Mouse (Mus musculus): ENCODE measurements around the gene Eif4e1b. TPM values are rescaled to one million over a fixed set of nuclear protein-coding genes. Genes with fewer than 3 reads are reported as not detected.

The Eif4e1b gene
- polyA plus RNA-seq, 1 experiment from 2014 or later = not detected

DNA sequence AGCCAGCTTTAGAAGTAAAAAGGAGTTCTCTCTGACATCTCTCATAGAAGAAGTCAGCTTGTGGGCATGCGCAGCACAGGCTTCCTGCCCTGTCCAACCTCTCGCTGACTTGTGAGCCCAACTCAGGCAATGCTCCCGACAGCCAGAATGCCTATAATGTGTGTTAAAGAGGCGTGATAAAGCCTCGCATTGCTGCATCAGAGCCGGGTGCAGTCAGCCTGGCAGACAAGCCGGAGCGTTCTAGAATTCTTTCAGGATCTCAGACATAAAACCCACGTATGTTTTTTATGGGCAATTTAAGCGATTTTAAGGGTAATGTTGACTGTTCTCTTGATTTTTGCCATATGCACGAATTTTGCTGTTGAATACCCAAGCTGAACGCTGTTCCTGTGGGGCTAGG lies 24.3 kb downstream of the Eif4e1b start:
- Histone ChIP-seq H3K4me2 (no peak overlapping the region), H3K4me1 (replicated peaks) (peaks cover 8% of the 10 kb centered on the region; the same call in 1 of the 2 replicates), H3K9ac (no peak overlapping the region), H3K36me3 (no peaks in the 10 kb centered on the region), H3K9me3 (no peaks in the 10 kb centered on the region), H3K4me3 (no peak overlapping the region), H3K27ac (replicated peaks) (no peak overlapping the region), H3K27me3 (peaks cover 14% of the 10 kb centered on the region; the same call in 1 of the 2 replicates)
- 78% methylated on average over 12 of the region's 12 CpGs for WGBS
- no peak for ATAC-seq (ENCODE audit: low read depth)

DNA sequence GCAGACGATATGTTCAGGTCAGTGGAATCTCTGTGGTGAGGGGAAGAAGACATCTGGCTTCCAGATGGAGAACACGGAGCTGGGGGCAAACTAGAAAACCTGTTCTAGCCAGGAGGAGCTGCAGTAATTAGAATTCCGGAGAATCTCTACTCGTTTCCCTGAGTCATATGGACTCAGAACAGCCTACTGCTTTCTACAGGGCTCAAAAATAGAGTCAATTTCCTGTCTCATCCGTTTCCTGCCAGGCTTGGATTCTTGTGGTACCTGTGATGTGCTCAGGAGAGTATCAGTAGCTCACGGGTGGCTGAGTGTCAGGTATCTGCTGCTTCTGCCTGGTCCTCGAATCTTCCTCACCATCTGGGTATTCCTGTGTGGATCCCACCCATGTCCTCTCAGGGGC lies 27.7 kb downstream of the Eif4e1b start:
- 71% methylated on average over 7 of the region's 7 CpGs for WGBS
- Histone ChIP-seq H3K27ac (replicated peaks) (no peak overlapping the region), H3K4me3 (no peak overlapping the region), H3K4me1 (replicated peaks) (peaks cover 4% of the 10 kb centered on the region; the same call in 1 of the 2 replicates), H3K9me3 (no peaks in the 10 kb centered on the region), H3K27me3 (no peaks in the 10 kb centered on the region), H3K9ac (no peak overlapping the region), H3K4me2 (no peak overlapping the region), H3K36me3 (no peaks in the 10 kb centered on the region)
- ATAC-seq (ENCODE audit: low read depth) = no peak

DNA sequence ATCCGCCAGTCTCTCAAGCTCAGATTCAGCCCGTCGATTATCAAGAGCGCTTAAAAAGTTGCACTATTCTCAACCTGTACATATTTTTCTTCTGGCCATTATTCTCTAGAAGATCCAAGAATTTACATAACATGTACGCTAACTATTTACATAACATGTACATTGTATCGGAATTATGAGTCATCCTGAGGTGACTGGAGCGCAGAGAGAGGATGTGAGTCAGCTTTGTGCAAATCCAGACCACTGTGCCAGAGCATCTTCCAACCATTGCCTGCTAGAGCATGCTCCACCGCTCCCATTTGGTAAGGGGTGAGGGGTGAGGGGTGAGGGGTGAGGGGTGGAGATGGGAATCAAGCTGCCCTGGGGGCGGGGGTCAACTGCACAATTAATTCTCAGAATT lies 29.6 kb downstream of the Eif4e1b start:
- ATAC-seq (ENCODE audit: low read depth) = no peak
- no peak overlapping the region for H3K4me2 ChIP-seq
- H3K27me3 ChIP-seq = no peaks in the 10 kb centered on the region
- WGBS = 91% methylated on average over 9 of the region's 9 CpGs
- H3K4me1 ChIP-seq (replicated peaks) = peaks cover 6% of the 10 kb centered on the region
- H3K36me3 ChIP-seq = no peaks in the 10 kb centered on the region
- H3K9ac ChIP-seq = no peak overlapping the region
- H3K27ac ChIP-seq (replicated peaks) = no peak overlapping the region
- no peak overlapping the region for H3K4me3 ChIP-seq
- no peaks in the 10 kb centered on the region for H3K9me3 ChIP-seq

DNA sequence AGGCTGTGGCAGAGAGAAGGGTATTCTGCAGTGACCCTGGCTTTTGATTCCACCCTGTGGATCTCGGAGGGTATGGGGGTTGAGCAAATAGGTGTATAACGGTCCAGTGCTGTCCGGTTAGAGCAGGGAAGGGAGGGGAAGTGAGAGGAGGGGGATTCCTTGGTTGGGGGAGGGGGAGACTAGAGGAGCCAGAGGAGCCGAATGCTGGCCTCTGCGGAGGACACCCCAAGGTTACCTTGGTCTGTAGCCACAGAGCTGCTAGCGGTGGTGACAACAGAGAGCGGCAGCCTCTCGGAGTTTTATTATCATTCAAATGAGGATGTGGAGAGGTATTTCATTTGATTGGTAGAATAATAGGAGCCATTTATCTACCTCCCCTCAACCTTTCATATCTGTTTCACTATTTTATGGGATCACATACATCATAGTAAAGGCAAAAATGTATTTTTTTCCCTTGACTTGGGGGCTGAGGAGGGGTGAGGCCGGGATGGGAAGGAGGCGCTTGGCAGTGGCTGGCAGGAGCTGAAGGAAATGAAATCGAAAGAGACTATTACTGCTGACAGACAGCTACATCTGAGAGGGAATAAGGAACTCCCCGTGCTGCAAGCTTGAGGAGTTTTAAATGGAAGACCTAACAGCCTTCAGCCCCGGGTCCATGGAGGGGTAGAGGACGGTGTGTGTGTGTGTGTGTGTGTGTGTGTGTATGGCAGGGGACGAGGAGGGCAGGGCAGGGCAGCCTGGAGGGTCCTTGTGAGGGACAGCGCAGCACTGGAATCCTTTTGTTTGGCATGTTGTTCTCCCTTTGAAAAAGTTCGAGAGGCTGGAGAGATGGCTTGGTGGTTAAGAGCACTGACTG lies 34.8 kb downstream of the Eif4e1b start:
- 0 out of 2 replicates have a peak overlapping the region, but pooled peaks have one; percentile 12 for H3K4me2 ChIP-seq
- H3K4me3 ChIP-seq = no peak overlapping the region
- H3K4me1 ChIP-seq (replicated peaks) = peaks cover 13% of the 10 kb centered on the region
- H3K27me3 ChIP-seq = no peaks in the 10 kb centered on the region; the same call in 1 of the 2 replicates
- ATAC-seq (ENCODE audit: low read depth) = peak; percentile 79
- H3K27ac ChIP-seq (replicated peaks) = peak overlapping the region; percentile 75
- WGBS = 12% methylated on average over 17 of the region's 17 CpGs
- H3K9ac ChIP-seq = peak overlapping the region; percentile 43; the same call in 1 of the 2 replicates
- H3K9me3 ChIP-seq = no peaks in the 10 kb centered on the region
- H3K36me3 ChIP-seq = no peaks in the 10 kb centered on the region

DNA sequence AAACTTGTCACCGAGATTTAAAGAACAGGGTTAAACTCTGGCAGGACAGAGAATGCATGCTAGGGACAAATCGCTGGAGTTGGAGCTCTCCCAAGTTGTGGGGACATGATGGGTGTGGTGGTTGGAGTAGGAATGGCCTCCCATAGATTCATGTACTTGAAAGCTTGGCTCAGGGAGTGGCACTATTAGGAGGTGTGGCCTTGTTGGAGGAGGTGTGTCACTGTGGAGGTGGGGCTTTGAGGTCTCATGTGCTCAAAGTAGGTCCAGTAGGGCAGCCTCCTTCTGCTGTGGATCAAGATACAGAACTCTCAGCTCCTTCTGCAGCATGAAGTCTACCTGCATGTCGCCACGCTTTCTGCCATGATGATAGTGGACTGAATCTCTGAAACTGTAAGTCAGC lies 37.3 kb downstream of the Eif4e1b start:
- Histone ChIP-seq H3K36me3 (no peaks in the 10 kb centered on the region), H3K4me1 (replicated peaks) (peaks cover 25% of the 10 kb centered on the region), H3K27ac (replicated peaks) (no peak overlapping the region), H3K9ac (no peak overlapping the region), H3K4me3 (no peak overlapping the region), H3K27me3 (peaks cover 3% of the 10 kb centered on the region; the same call in 1 of the 2 replicates), H3K9me3 (no peaks in the 10 kb centered on the region), H3K4me2 (no peak overlapping the region)
- 86% methylated on average over 4 of the region's 4 CpGs for WGBS
- ATAC-seq (ENCODE audit: low read depth) = no peak

DNA sequence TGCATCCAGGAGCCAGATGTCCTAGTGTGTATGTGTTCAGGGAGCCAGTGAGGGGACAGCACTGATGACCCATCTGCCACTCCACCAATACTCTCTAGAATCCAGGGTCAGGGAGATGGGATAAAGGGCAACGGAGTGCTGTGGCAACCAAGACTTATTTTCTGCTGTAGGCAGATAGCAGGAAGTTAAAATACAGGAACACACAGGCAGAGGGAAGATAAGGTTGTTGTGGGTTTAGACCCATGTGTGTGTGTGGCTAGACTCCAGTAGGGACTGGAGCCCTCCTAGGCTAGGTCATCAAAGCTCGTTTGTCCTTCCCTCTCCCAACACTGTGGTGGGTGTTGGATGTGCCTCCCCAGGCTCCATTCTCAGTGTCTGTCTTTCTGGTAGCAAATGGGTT lies 38.1 kb downstream of the Eif4e1b start:
- ATAC-seq (ENCODE audit: low read depth) = no peak
- H3K9ac ChIP-seq = no peak overlapping the region
- no peak overlapping the region for H3K27ac ChIP-seq (replicated peaks)
- H3K9me3 ChIP-seq = no peaks in the 10 kb centered on the region
- peaks cover 3% of the 10 kb centered on the region; the same call in 1 of the 2 replicates for H3K27me3 ChIP-seq
- H3K4me1 ChIP-seq (replicated peaks) = peaks cover 25% of the 10 kb centered on the region
- no peak overlapping the region for H3K4me3 ChIP-seq
- no peak overlapping the region for H3K4me2 ChIP-seq
- no peaks in the 10 kb centered on the region for H3K36me3 ChIP-seq
- 81% methylated on average over 2 of the region's 2 CpGs for WGBS

DNA sequence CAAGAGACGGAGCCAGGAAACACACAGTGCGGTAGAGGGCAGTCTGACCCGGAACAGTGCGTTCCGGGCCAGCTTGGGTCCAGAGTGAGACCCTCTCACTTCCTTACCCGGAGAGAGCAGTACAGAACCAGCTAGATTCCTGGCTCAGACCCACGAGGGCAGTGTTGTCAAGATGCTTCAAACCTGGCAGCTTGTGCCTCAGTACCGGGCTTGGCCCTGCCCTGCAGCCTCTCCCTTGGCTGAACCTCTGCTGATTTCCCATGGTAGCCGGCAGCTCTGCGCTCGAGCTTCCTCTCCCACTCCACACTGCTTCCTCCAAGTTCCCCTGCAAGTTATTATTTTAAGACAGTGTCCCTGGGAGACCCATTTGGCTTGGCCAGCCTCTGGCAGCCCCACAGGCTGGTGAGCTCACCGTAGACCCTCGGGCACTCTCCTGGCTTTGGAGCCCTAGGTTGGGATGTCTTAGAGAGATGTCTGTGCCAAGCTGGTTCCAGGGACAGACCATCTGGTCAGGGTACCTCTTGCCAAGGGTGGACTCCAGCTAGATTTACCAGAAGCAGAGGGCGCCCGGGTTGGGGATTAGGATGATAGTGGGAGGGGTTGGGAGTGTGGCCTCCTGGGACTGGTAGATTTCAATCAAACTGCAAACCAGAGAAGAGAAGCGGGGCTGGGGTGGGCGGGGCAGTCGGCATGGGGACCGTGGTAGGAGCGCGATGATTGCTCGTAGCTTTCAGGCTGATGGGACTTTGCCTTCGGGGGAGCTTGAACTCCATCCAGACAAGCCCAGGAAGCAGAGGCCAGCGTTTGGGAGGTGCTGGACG lies 40.5 kb downstream of the Eif4e1b start:
- Histone ChIP-seq H3K36me3 (no peaks in the 10 kb centered on the region), H3K27me3 (peaks cover 3% of the 10 kb centered on the region; the same call in 1 of the 2 replicates), H3K9me3 (no peaks in the 10 kb centered on the region), H3K4me1 (replicated peaks) (peaks cover 15% of the 10 kb centered on the region), H3K4me3 (no peak overlapping the region), H3K9ac (no peak overlapping the region), H3K27ac (replicated peaks) (0 out of 2 replicates have a peak overlapping the region, but pooled peaks have one; percentile 38), H3K4me2 (peak overlapping the region; percentile 35)
- 20% methylated on average over 25 of the region's 25 CpGs for WGBS
- ATAC-seq (ENCODE audit: low read depth) = peak; percentile 47

DNA sequence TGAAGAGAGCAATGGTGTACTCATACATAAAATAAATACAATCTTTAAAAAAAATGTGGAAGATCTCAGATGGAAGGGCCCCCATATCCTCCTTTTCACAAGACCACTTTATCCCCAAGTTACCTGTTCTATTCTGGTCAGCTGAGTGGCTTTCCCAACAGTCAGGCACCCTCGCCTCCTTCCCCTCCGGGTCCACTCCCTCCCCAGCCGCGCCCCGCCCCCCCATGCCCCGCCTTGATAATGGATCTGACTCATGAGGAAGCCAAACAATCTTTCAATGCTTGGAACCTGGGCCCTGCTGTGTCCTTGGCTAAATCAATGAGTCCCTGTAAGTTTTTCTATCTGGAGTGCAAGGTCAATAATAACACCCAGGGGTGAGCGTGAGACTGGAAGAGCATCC lies 44.2 kb downstream of the Eif4e1b start:
- Histone ChIP-seq H3K9ac (no peak overlapping the region), H3K27ac (replicated peaks) (no peak overlapping the region), H3K4me3 (no peak overlapping the region), H3K27me3 (peaks cover 3% of the 10 kb centered on the region; the same call in 1 of the 2 replicates), H3K4me2 (no peak overlapping the region), H3K36me3 (no peaks in the 10 kb centered on the region), H3K9me3 (no peaks in the 10 kb centered on the region), H3K4me1 (replicated peaks) (peaks cover 20% of the 10 kb centered on the region)
- no peak for ATAC-seq (ENCODE audit: low read depth)
- 63% methylated on average over 7 of the region's 7 CpGs for WGBS

DNA sequence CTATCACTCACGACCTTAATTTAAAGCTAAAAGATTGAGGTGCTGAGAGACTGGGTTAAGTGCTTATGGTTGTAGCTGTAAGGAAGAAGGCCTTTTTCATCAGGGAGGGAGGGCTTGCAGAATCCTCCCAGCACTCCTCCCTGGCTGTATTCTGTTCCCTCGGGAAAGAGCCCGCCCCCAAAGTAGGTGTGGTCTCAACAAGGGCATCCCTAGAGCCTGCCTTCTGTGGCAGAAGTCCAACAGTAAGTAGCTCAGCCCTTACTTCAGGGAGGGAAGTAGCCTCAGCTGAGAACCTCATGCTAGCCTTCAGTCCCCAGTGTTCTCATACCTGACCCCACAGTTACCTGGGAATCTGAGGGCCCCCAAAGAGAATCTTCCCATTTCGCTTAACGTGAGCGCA lies 44.7 kb downstream of the Eif4e1b start:
- H3K9ac ChIP-seq = no peak overlapping the region
- no peaks in the 10 kb centered on the region for H3K36me3 ChIP-seq
- no peak overlapping the region for H3K27ac ChIP-seq (replicated peaks)
- H3K4me3 ChIP-seq = no peak overlapping the region
- no peak overlapping the region for H3K4me2 ChIP-seq
- H3K4me1 ChIP-seq (replicated peaks) = peaks cover 20% of the 10 kb centered on the region
- 58% methylated on average over 6 of the region's 6 CpGs for WGBS
- no peak for ATAC-seq (ENCODE audit: low read depth)
- peaks cover 3% of the 10 kb centered on the region; the same call in 1 of the 2 replicates for H3K27me3 ChIP-seq
- no peaks in the 10 kb centered on the region for H3K9me3 ChIP-seq

DNA sequence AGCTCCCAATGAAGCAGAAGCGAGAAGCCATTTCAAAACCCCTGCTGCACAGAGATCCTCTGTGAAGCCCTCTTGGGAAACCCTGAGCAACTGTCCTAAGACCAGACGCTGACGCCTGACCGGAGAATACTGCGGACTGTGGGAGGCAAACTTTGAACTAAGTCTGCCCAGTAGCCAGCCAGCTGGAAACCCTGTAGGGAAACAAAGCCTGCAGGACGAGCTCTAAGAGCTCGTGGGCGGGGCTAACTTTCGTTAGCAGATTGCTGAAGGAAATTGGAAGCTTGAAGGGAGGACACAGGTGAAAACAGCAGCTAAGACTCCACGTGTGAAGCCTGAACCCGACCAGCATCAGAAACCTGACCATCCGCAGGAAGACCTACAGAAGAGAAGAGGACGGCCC lies 45.7 kb downstream of the Eif4e1b start:
- Histone ChIP-seq H3K27me3 (peaks cover 3% of the 10 kb centered on the region; the same call in 1 of the 2 replicates), H3K27ac (replicated peaks) (no peak overlapping the region), H3K4me1 (replicated peaks) (peaks cover 15% of the 10 kb centered on the region), H3K4me3 (no peak overlapping the region), H3K9me3 (no peaks in the 10 kb centered on the region), H3K9ac (no peak overlapping the region), H3K4me2 (peak overlapping the region; percentile 30), H3K36me3 (no peaks in the 10 kb centered on the region)
- WGBS = 5% methylated on average over 13 of the region's 13 CpGs
- no peak for ATAC-seq (ENCODE audit: low read depth)

DNA sequence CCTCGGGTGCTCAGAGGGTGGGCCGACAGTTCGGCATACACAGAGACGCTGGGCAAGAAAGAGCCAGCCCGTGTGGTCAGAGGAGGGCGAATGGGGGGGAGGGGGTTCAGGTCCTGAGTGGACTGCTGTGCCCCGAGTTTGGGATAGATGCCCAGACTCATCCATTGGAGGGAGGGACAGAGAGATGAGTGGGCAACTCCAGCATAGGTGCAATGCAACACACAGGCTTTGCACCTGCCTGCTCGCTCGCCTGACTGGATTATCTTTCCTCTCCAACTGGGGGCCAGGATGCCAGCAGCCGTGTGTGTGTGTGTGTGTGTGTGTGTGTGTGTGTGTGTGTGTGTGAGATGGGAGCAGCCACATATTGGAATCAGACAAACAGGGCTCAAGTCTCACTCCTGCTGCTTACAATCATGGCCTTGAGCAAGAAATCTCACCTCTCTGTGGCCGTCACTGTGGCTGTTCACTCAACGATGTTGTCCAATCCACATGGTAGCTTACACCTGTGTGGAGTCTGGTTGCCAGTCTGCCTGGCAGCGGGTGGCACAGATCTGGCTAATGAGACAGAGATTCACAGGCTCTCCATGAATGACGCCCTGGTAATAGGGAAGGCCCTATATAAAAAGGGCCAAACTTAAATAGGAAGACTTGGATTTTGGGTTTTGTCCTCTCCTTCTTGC lies 52.7 kb downstream of the Eif4e1b start:
- H3K4me2 ChIP-seq = no peak overlapping the region
- peaks cover 30% of the 10 kb centered on the region for H3K4me1 ChIP-seq (replicated peaks)
- WGBS = 74% methylated on average over 14 of the region's 14 CpGs
- no peaks in the 10 kb centered on the region for H3K36me3 ChIP-seq
- H3K4me3 ChIP-seq = no peak overlapping the region
- H3K27ac ChIP-seq (replicated peaks) = 0 out of 2 replicates have a peak overlapping the region, but pooled peaks have one; percentile 18
- no peak for ATAC-seq (ENCODE audit: low read depth)
- H3K27me3 ChIP-seq = no peaks in the 10 kb centered on the region
- no peak overlapping the region for H3K9ac ChIP-seq
- H3K9me3 ChIP-seq = no peaks in the 10 kb centered on the region
